In the genomic region with DNA sequence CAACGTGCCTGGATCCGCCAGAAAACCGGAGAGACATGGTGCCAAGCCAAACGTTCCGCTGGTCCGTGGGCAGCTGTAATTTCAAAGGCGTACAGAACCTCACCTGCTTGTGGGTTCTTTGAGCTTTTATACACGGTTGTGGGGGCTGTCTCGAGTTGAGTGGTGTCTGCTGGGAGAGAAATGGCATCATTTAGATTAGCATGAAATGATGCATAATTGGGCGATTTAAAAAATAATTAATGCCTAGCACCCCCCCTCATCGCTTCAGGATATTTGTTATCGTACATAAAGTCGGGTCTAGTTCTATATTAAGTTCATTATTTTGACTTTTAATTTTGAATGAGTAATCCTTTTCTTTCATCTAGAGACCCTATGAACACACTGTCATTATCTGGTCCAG, we compare ENCODE assay signal across 40 mouse cellular contexts. TPM values are rescaled to one million over a fixed set of nuclear protein-coding genes. Genes with fewer than 3 reads are reported as not detected.
"Had no signal": no experiment of that assay in that cellular context is flagged by ENCODE, and none has a peak within 500 bp of the region (broad histone marks: within the 10 kb centered on the region; RNA-seq: fewer than 3 reads in every experiment).

TSS of gene Krt28 (minus strand) at position 101 of the 400 bp plus-strand sequence.

- DNase-seq: heart, postnatal 10 days; heart, postnatal 14 days; heart, postnatal 36 days; heart, postnatal 4 days; kidney, adult 11 months; kidney, adult 18-20 months; kidney, adult 2 months; kidney, adult 8-10 months; kidney, adult 9 months; kidney, postnatal 10 days; kidney, postnatal 14 days; kidney, postnatal 25 days; kidney, postnatal 36 days; kidney, postnatal 4 days; layer of hippocampus, adult 9-11 months; layer of hippocampus, postnatal 36 days had no signal

- H3K9ac ChIP-seq: heart, embryonic 12.5 days; heart, embryonic 13.5 days; heart, embryonic 15.5 days; hindbrain, embryonic 12.5 days; hindbrain, embryonic 13.5 days; hindbrain, embryonic 14.5 days; hindbrain, embryonic 15.5 days; intestine, embryonic 15.5 days; kidney, embryonic 15.5 days had no signal

- H3K36me3 ChIP-seq: heart, embryonic 12.5 days; heart, embryonic 13.5 days; heart, embryonic 15.5 days; hindbrain, embryonic 10.5 days; hindbrain, embryonic 12.5 days; hindbrain, embryonic 13.5 days; hindbrain, embryonic 15.5 days; intestine, embryonic 15.5 days; kidney, embryonic 15.5 days had no signal

- H3K27me3 ChIP-seq: hindbrain, embryonic 12.5 days; kidney, embryonic 15.5 days had no signal

- H3K4me1 ChIP-seq: heart, embryonic 12.5 days; heart, embryonic 13.5 days; heart, embryonic 15.5 days; hindbrain, embryonic 10.5 days; hindbrain, embryonic 12.5 days; hindbrain, embryonic 13.5 days; hindbrain, embryonic 15.5 days; intestine, embryonic 15.5 days; kidney, embryonic 15.5 days had no signal

- ATAC-seq: hindbrain, embryonic 16.5 days; hindbrain, postnatal 0 days; inflammation-experienced regulatory T-cells, adult 6 months; intestine, embryonic 15.5 days; intestine, embryonic 16.5 days; intestine, postnatal 0 days had no signal

- H3K27ac ChIP-seq: heart, embryonic 13.5 days; heart, embryonic 15.5 days; hindbrain, embryonic 10.5 days; hindbrain, embryonic 12.5 days; hindbrain, embryonic 13.5 days; hindbrain, embryonic 14.5 days; hindbrain, embryonic 15.5 days; hindbrain, postnatal 0 days; intestine, embryonic 15.5 days; kidney, embryonic 15.5 days; kidney, postnatal 0 days; layer of hippocampus, adult 2 months; left cerebral cortex, adult 2 months had no signal

- H3K4me3 ChIP-seq: heart, embryonic 12.5 days; heart, embryonic 13.5 days; heart, embryonic 15.5 days; hindbrain, embryonic 10.5 days; hindbrain, embryonic 12.5 days; hindbrain, embryonic 13.5 days; hindbrain, embryonic 15.5 days; intestine, embryonic 15.5 days; kidney, embryonic 15.5 days; layer of hippocampus, adult 2 months; left cerebral cortex, adult 2 months had no signal

- H3K4me2 ChIP-seq: heart, embryonic 12.5 days; heart, embryonic 13.5 days; heart, embryonic 15.5 days; hindbrain, embryonic 12.5 days; hindbrain, embryonic 13.5 days; hindbrain, embryonic 14.5 days; hindbrain, embryonic 15.5 days; intestine, embryonic 15.5 days; kidney, embryonic 15.5 days had no signal

- H3K9me3 ChIP-seq: heart, embryonic 12.5 days; heart, embryonic 13.5 days; heart, embryonic 15.5 days; hindbrain, embryonic 10.5 days; hindbrain, embryonic 12.5 days; hindbrain, embryonic 13.5 days; hindbrain, embryonic 15.5 days; intestine, embryonic 15.5 days; kidney, embryonic 15.5 days had no signal

RNA-seq across cellular contexts. Expression of gene Krt28, which starts in this region (rescaled TPM):
- total RNA-seq: heart, postnatal 10 days; heart, postnatal 14 days; heart, postnatal 25 days; heart, postnatal 36 days; heart, postnatal 4 days; hematopoietic stem cell, adult 5-6 weeks; left cerebral cortex, adult 18-20 months; left cerebral cortex, adult 2 months had no signal
- polyA plus RNA-seq: heart, embryonic 13.5 days; heart, embryonic 14.5 days; heart, embryonic 15.5 days; heart, embryonic 16.5 days; inflammation-experienced regulatory T-cells, adult 6 months; intestine, embryonic 14.5 days; intestine, postnatal 0 days; kidney, adult 2 months; kidney, postnatal 0 days had no signal
